Mouse (Mus musculus): ENCODE data around the gene Dpyd. TPM values are rescaled to one million over a fixed set of nuclear protein-coding genes. Genes with fewer than 3 reads are reported as not detected.

The Dpyd gene
- polyA plus RNA-seq, 1 experiment from 2014 or later: 6.8 TPM

GRCm38 (mm10) chr3:119021255-119021654 is 459.3 kb downstream of the Dpyd start:
- H3K36me3 ChIP-seq (ENCODE audit: insufficient read depth): no peaks in the 10 kb centered on the region
- 72% methylated on average over 7 of the region's 7 CpGs for WGBS
- no peak for TF ChIP-seq CTCF (IDR thresholded peaks at IDR 0.05; ENCODE audit: low read depth)
- no peak for DNase-seq
- H3K9me3 ChIP-seq (ENCODE audit: low read depth, low read length): no peaks in the 10 kb centered on the region
- ATAC-seq (ENCODE audit: insufficient read depth): no peak
- no peak overlapping the region for H3K9ac ChIP-seq
- no peaks in the 10 kb centered on the region for H3K4me1 ChIP-seq (ENCODE audit: insufficient read depth)
- no peak overlapping the region for H3K4me2 ChIP-seq
- no peak overlapping the region for H3K27ac ChIP-seq (ENCODE audit: low read depth)
- H3K27me3 ChIP-seq (ENCODE audit: insufficient read depth, low read length): no peaks in the 10 kb centered on the region
- H3K4me3 ChIP-seq (ENCODE audit: low read depth, low read length): no peak overlapping the region

DNA sequence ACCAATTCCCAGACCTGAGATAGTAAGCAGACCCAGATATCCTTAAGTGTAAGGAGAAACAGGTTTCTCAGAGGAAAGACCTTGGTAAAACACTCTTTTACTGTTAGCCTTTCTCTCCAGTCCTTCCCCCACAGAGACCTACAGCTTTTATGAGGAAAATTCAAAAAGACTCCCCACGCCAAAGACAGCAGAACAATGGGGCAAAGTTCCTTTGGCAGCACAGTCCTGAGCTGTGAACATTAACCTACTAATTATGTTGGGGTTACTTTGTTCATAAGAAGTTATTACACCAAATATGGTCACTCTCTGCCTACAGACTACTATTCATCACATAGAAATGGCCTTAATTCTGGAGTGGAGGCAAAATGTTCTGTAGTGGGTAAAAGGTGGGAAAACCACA is 480.7 kb downstream of the Dpyd start:
- H3K27me3 ChIP-seq (ENCODE audit: insufficient read depth, low read length): no peaks in the 10 kb centered on the region
- no peaks in the 10 kb centered on the region for H3K36me3 ChIP-seq (ENCODE audit: insufficient read depth)
- no peak for DNase-seq
- H3K9ac ChIP-seq: no peak overlapping the region
- H3K27ac ChIP-seq (ENCODE audit: low read depth): no peak overlapping the region
- no peaks in the 10 kb centered on the region for H3K9me3 ChIP-seq (ENCODE audit: low read depth, low read length)
- H3K4me3 ChIP-seq (ENCODE audit: low read depth, low read length): no peak overlapping the region
- no peaks in the 10 kb centered on the region for H3K4me1 ChIP-seq (ENCODE audit: insufficient read depth)
- WGBS: 78% methylated on average over 1 of the region's 1 CpGs
- ATAC-seq (ENCODE audit: insufficient read depth): no peak
- H3K4me2 ChIP-seq: no peak overlapping the region
- no peak for TF ChIP-seq CTCF (IDR thresholded peaks at IDR 0.05; ENCODE audit: low read depth)

- Histone ChIP-seq H3K36me3 (ENCODE audit: insufficient read depth) (no peaks in the 10 kb centered on the region), H3K4me2 (no peak overlapping the region), H3K27me3 (ENCODE audit: insufficient read depth, low read length) (no peaks in the 10 kb centered on the region), H3K4me3 (ENCODE audit: low read depth, low read length) (no peak overlapping the region), H3K4me1 (ENCODE audit: insufficient read depth) (no peaks in the 10 kb centered on the region), H3K9ac (no peak overlapping the region), H3K27ac (ENCODE audit: low read depth) (no peak overlapping the region), H3K9me3 (ENCODE audit: low read depth, low read length) (no peaks in the 10 kb centered on the region)
- DNase-seq (no peak), ATAC-seq (ENCODE audit: insufficient read depth) (no peak)
- WGBS: 86% methylated on average over 1 of the region's 1 CpGs
- TF ChIP-seq CTCF (IDR thresholded peaks at IDR 0.05; ENCODE audit: low read depth): no peak
Observed at GRCm38 (mm10) chr3:119056144-119056543, 494.2 kb downstream of the Dpyd start.

DNA sequence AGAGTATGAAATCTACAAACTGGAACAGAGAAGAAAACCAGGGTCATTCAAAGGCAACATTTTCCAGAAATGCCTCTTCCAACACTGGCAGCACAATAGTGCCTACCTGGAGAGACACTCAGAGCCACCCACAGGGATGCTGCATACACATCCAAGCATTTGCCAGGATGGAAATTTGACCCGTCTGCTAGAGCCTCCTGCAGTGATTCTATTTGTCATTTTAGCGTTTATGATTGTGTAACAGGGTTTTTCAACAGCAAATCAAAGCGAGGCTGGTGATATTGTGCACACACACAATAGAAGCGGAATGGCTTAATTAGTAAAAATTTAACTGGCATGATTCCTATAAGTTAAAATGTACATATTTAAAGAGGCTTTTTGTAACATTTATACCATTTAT is 501.3 kb downstream of the Dpyd start:
- Histone ChIP-seq H3K4me3 (ENCODE audit: low read depth, low read length) (no peak overlapping the region), H3K27ac (ENCODE audit: low read depth) (no peak overlapping the region), H3K4me2 (no peak overlapping the region), H3K9ac (no peak overlapping the region), H3K4me1 (ENCODE audit: insufficient read depth) (no peaks in the 10 kb centered on the region), H3K27me3 (ENCODE audit: insufficient read depth, low read length) (no peaks in the 10 kb centered on the region), H3K36me3 (ENCODE audit: insufficient read depth) (no peaks in the 10 kb centered on the region), H3K9me3 (ENCODE audit: low read depth, low read length) (no peaks in the 10 kb centered on the region)
- TF ChIP-seq CTCF (IDR thresholded peaks at IDR 0.05; ENCODE audit: low read depth): no peak
- DNase-seq (no peak), ATAC-seq (ENCODE audit: insufficient read depth) (no peak)
- WGBS: 52% methylated on average over 4 of the region's 4 CpGs

DNA sequence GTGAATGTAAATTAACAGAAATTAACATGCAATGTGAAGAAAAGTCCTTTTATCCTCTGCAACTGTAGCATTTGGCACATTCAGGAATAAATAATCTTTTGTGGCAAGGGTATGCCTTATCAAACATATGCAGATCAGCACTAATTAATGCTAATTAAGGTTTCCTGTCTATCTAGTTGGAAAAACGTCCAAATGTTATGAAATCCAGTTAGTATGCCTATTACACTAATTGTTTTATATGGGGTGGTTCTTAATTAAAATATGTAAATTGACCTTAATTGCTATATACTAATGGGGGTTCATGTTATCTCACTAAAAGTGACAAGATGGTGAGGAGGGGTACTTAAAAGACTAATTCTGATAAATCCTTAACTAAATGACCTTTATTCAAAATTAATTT is 501.7 kb downstream of the Dpyd start:
- DNase-seq: no peak
- no peak for TF ChIP-seq CTCF (IDR thresholded peaks at IDR 0.05; ENCODE audit: low read depth)
- Histone ChIP-seq H3K27ac (ENCODE audit: low read depth) (no peak overlapping the region), H3K9me3 (ENCODE audit: low read depth, low read length) (no peaks in the 10 kb centered on the region), H3K36me3 (ENCODE audit: insufficient read depth) (no peaks in the 10 kb centered on the region), H3K4me2 (no peak overlapping the region), H3K4me1 (ENCODE audit: insufficient read depth) (no peaks in the 10 kb centered on the region), H3K27me3 (ENCODE audit: insufficient read depth, low read length) (no peaks in the 10 kb centered on the region), H3K9ac (no peak overlapping the region), H3K4me3 (ENCODE audit: low read depth, low read length) (no peak overlapping the region)
- ATAC-seq (ENCODE audit: insufficient read depth): no peak
- WGBS: 20% methylated on average over 1 of the region's 1 CpGs

GRCm38 (mm10) chr3:119064746-119065145 is 502.8 kb downstream of the Dpyd start:
- no peak overlapping the region for H3K4me2 ChIP-seq
- no peak for TF ChIP-seq CTCF (IDR thresholded peaks at IDR 0.05; ENCODE audit: low read depth)
- no peak for DNase-seq
- no peak overlapping the region for H3K27ac ChIP-seq (ENCODE audit: low read depth)
- no peaks in the 10 kb centered on the region for H3K36me3 ChIP-seq (ENCODE audit: insufficient read depth)
- ATAC-seq (ENCODE audit: insufficient read depth): no peak
- H3K9ac ChIP-seq: no peak overlapping the region
- no peaks in the 10 kb centered on the region for H3K9me3 ChIP-seq (ENCODE audit: low read depth, low read length)
- no peaks in the 10 kb centered on the region for H3K27me3 ChIP-seq (ENCODE audit: insufficient read depth, low read length)
- H3K4me3 ChIP-seq (ENCODE audit: low read depth, low read length): no peak overlapping the region
- 60% methylated on average over 7 of the region's 7 CpGs for WGBS
- H3K4me1 ChIP-seq (ENCODE audit: insufficient read depth): no peaks in the 10 kb centered on the region

GRCm38 (mm10) chr3:119067221-119067620 is 505.3 kb downstream of the Dpyd start:
- no peak for ATAC-seq (ENCODE audit: insufficient read depth)
- 73% methylated on average over 9 of the region's 9 CpGs for WGBS
- Histone ChIP-seq H3K27me3 (ENCODE audit: insufficient read depth, low read length) (no peaks in the 10 kb centered on the region), H3K4me2 (no peak overlapping the region), H3K9ac (no peak overlapping the region), H3K36me3 (ENCODE audit: insufficient read depth) (no peaks in the 10 kb centered on the region), H3K9me3 (ENCODE audit: low read depth, low read length) (no peaks in the 10 kb centered on the region), H3K27ac (ENCODE audit: low read depth) (no peak overlapping the region), H3K4me1 (ENCODE audit: insufficient read depth) (no peaks in the 10 kb centered on the region), H3K4me3 (ENCODE audit: low read depth, low read length) (no peak overlapping the region)
- no peak for DNase-seq
- no peak for TF ChIP-seq CTCF (IDR thresholded peaks at IDR 0.05; ENCODE audit: low read depth)

DNA sequence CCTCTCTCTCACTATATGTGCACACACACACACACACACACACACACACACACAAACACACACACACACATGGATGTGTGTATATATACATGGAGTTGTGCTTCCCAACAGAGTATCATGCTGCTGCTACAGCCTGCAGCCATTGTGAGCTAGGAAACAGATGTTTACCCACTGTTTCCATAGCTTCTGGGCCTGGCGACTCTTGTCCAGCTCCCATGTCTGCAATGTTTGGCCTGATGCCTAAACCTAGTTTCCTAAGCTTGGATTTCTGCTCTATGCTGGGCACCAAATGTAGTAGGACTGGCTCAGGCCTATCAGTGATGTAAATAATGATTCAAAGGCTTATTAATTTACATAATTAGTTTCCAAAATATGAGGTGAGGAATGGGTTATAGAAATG is 524.7 kb downstream of the Dpyd start:
- Histone ChIP-seq H3K27ac (ENCODE audit: low read depth) (no peak overlapping the region), H3K4me2 (no peak overlapping the region), H3K9me3 (ENCODE audit: low read depth, low read length) (no peaks in the 10 kb centered on the region), H3K9ac (no peak overlapping the region), H3K27me3 (ENCODE audit: insufficient read depth, low read length) (no peaks in the 10 kb centered on the region), H3K4me1 (ENCODE audit: insufficient read depth) (no peaks in the 10 kb centered on the region), H3K36me3 (ENCODE audit: insufficient read depth) (no peaks in the 10 kb centered on the region), H3K4me3 (ENCODE audit: low read depth, low read length) (no peak overlapping the region)
- ATAC-seq (ENCODE audit: insufficient read depth) (peak; percentile 75; the same call in 1 of the 2 replicates), DNase-seq (peak; percentile 64)
- WGBS: 33% methylated on average over 1 of the region's 1 CpGs
- no peak for TF ChIP-seq CTCF (IDR thresholded peaks at IDR 0.05; ENCODE audit: low read depth)

All from lung, embryonic 14.5 days (tissue).